Mouse (Mus musculus) cortical plate, adult 2 months (tissue): ENCODE data around the gene Pigl. TPM values are rescaled to one million over a fixed set of nuclear protein-coding genes. Genes with fewer than 3 reads are reported as not detected.
"Not testable (repeated sequence)": the region's sequence is repeated elsewhere in the genome, so short reads cannot be mapped to it uniquely, and the experiment has no call there.

Experiments
- H3K27ac ChIP-seq: fragments of 200-500 bp; 2 replicates; pipeline ENCODE4 v1.5.1; 2012; ENCODE audit warnings: low read length, control low read depth, inconsistent platforms; ENCODE audit not compliant: insufficient read depth
- H3K4me1 ChIP-seq: fragments of 200-500 bp; 2 replicates; pipeline ENCODE4 v1.6.1; 2011; ENCODE audit warnings: low read length; ENCODE audit not compliant: control insufficient read depth, insufficient read depth
- H3K4me3 ChIP-seq: fragments of 200-500 bp; 2 replicates; pipeline ENCODE4 v1.5.1; 2011; ENCODE audit warnings: mild to moderate bottlenecking, low read length, control low read depth; ENCODE audit not compliant: insufficient read depth
- CTCF ChIP-seq: fragments of 200-500 bp; IDR thresholded peaks from 2 replicates; pipeline ENCODE4 v1.5.1; 2011; ENCODE audit warnings: mild to moderate bottlenecking, control low read depth, low read length; ENCODE audit not compliant: insufficient read depth; ENCODE audit errors: extremely low read depth
- POLR2A ChIP-seq: fragments of 200-500 bp; IDR thresholded peaks from 2 replicates; pipeline ENCODE4 v1.6.1; 2011; ENCODE audit warnings: mild to moderate bottlenecking, low read length, control low read depth; ENCODE audit not compliant: insufficient read depth; ENCODE audit errors: extremely low read depth
- polyA plus RNA-seq: library from polyadenylated mRNA; depleted of rRNA; stranded (reverse); fragments of >200 nt; gene quantifications from 2 replicates; pipeline ENCODE4 v1.2.3, GENCODE M21; 2012

Gene Pigl
- polyA plus RNA-seq, 1 experiment = 8.9 TPM

DNA sequence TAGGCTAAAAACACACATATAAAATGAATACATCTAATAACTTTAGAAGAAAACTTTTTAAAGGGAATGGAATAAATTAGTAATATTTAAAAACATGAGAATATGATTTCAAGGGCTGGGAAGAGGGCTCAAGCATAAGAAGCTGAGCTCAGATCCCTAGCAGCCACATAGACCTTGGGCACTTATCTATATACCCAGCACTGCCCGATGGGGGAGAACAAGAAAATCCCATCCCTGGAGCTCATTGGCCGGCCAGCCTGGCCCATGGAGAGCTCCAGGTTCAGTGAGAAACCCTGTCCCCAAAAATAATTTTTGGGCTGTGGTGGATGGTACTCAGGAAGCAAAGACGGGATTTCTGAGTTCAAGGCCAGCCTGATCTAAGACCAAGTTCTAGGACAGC is 7.6 kb downstream of the Pigl start:
- H3K4me1 ChIP-seq = peaks cover 2% of the 10 kb centered on the region; the same call in 1 of the 2 replicates
- H3K27ac ChIP-seq = no peak overlapping the region
- no peak overlapping the region for H3K4me3 ChIP-seq
- TF ChIP-seq CTCF = no peak
- TF ChIP-seq POLR2A = no peak

DNA sequence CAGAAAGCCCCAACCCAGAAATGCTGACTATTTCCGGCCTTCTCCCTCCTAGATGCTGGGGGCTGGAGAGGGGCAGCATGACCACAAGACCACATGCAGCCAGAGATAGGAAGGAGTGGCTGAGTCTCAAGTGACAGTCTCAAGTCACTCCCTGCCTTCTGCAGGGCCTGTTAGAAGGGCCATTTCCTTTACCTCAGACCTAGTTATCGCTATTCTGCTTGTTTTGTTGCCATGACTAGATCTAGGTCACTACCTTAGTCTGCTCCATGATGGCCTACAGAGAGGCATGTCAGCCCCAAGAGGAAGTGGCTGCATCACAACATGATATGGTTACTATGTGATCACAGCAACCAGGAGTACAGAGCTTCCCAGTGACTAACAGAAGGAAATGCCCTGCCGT is 8.3 kb downstream of the Pigl start:
- H3K4me3 ChIP-seq = no peak overlapping the region
- TF ChIP-seq CTCF (no peak), POLR2A (no peak)
- no peak overlapping the region for H3K27ac ChIP-seq
- H3K4me1 ChIP-seq = peaks cover 2% of the 10 kb centered on the region; the same call in 1 of the 2 replicates

DNA sequence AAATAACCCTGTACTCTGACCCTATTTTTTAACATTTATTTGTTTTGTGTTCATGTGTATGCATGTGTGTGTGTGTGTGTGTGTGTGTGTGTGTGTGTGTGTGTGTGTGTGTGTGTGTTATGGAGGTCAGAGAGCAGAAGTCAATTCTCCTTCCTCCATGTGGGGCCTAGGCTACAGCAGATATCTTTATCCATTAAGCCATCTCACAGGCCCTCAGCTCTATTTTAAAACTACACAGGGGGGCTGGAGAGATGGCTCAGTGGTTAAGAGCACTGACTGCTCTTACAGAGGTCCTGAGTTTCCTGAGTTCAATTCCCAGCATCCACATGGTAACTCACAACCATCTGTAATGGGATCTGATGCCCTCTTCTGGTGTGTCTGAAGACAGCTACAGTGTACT is 9.0 kb downstream of the Pigl start:
- H3K4me3 ChIP-seq, H3K27ac ChIP-seq, H3K4me1 ChIP-seq: not testable (repeated sequence)

DNA sequence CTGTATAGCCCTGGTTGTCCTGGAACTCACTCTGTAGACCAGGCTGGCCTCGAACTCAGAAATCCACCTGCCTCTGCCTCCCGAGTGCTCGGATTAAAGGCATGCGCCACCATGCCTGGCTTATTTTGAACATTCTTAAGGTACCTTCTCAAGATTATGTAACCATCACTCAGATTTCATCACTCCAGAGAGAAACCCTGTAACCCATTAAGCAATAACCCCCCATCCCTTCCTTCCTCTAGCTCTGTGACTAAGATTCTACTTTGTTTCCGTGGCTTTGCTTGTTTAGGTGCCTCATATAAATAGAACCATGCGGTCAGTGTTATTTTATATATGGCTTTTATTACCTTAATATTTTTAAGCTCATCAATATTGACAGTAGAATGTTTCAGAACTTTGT is 12.2 kb downstream of the Pigl start:
- TF ChIP-seq POLR2A (no peak), CTCF (no peak)
- no peaks in the 10 kb centered on the region for H3K4me1 ChIP-seq
- H3K27ac ChIP-seq = no peak overlapping the region
- no peak overlapping the region for H3K4me3 ChIP-seq

DNA sequence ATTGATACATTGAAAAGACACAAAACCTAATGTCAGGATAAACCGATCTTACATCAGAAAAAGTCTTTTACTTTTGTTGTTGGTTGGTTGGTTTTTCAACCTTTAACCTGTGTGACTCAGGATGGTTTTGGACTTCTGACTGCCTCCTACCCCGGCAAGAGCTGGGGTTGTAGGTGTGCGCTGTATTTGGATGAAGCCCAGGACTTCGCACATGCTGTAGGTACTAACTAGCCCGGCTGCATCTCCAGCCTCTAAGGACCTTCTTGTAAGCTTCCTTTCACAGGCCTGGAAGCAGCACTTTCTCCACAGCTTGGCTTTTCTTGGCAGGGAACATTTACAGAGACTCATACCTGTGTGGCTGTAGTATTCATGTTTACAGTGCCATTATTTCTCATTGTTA is 15.3 kb downstream of the Pigl start:
- no peak overlapping the region for H3K4me3 ChIP-seq
- no peaks in the 10 kb centered on the region for H3K4me1 ChIP-seq
- no peak overlapping the region for H3K27ac ChIP-seq
- TF ChIP-seq POLR2A (no peak), CTCF (no peak)

DNA sequence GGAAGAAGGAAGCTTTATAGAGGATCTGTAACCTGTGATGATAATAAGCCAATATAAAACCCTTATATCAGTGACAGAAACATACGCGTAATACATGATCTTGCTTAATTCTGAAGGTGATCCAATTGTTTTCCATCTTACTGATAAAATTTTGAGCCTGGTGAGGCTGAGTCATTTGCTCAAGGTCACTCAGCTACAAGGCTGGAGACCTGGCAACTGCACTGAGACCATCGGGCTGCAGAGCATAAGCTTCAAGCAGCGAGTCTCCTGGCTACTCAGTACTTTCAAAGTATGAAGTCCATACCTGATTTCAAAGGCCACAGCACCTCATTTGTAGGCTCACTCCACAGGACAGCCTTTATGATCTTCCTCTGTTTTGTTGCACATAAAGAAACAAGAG is 17.9 kb downstream of the Pigl start:
- TF ChIP-seq POLR2A = no peak
- TF ChIP-seq CTCF = no peak
- H3K4me3 ChIP-seq = no peak overlapping the region
- H3K27ac ChIP-seq = no peak overlapping the region
- no peaks in the 10 kb centered on the region for H3K4me1 ChIP-seq

DNA sequence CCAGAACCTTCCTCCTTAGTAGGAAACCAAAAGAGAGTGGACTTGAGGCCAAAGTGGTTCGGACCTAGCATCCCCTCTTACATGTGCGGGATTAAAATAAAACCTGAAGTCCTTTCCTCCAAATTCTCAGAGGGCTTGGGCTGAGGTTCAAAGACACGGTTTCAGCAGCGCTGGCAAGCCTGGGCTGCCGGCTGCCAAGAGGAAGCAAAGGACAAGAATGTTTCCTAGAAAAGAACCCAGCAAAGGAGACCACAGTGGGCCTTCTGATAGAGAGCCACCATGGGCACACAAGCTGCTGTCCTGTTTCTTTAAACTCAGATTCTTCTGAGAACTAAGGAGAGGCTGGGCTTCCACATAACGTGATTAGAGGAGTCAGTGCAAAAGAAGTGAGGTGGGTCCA is 20.7 kb downstream of the Pigl start:
- Histone ChIP-seq H3K4me3 (no peak overlapping the region), H3K27ac (no peak overlapping the region), H3K4me1 (no peaks in the 10 kb centered on the region)
- TF ChIP-seq POLR2A (no peak), CTCF (no peak)

DNA sequence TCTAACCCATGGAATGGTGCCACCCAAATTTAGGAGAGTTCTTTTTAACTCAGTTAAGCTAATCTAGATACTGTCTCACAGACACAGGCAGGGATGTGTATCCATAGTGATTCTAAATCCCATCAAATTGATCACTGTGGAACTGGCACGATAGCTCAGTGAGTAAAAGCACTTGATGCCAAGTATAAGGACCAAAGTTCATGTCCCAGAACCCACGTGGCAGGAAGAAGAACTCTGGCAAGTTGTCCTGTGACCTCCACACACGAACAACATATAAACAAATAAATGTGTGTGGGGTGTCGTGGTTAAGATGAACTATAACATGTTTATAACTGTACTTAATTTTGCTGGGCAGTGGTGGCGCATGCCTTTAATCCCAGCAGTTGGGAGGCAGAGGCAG is 21.3 kb downstream of the Pigl start:
- TF ChIP-seq CTCF (no peak), POLR2A (no peak)
- no peak overlapping the region for H3K27ac ChIP-seq

DNA sequence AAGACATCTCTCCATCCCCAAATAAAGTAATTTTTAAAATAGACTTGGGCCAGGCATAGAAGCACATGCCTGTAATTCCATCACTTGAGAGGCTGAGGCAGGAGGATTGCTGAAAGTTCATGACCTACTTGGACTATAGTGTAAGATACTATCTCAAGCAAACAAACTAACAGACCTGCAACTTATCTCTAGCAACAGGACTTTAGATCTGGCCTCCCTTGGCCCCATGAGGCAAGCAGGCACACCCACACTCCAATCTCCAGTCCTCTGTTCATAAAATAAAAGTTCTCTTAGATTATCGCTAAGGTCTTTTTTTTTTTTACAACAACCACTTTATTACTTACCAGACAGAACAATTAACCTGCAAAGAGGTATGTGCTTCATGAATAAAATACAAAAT is 28.7 kb downstream of the Pigl start:
- no peak overlapping the region for H3K27ac ChIP-seq
- TF ChIP-seq CTCF = no peak
- no peak for TF ChIP-seq POLR2A
- no peak overlapping the region for H3K4me3 ChIP-seq
- H3K4me1 ChIP-seq = no peaks in the 10 kb centered on the region

More for the DNA sequence above, 21.3 kb downstream of the Pigl start:
- Histone ChIP-seq H3K4me1 (no peaks in the 10 kb centered on the region), H3K4me3 (no peak overlapping the region)

DNA sequence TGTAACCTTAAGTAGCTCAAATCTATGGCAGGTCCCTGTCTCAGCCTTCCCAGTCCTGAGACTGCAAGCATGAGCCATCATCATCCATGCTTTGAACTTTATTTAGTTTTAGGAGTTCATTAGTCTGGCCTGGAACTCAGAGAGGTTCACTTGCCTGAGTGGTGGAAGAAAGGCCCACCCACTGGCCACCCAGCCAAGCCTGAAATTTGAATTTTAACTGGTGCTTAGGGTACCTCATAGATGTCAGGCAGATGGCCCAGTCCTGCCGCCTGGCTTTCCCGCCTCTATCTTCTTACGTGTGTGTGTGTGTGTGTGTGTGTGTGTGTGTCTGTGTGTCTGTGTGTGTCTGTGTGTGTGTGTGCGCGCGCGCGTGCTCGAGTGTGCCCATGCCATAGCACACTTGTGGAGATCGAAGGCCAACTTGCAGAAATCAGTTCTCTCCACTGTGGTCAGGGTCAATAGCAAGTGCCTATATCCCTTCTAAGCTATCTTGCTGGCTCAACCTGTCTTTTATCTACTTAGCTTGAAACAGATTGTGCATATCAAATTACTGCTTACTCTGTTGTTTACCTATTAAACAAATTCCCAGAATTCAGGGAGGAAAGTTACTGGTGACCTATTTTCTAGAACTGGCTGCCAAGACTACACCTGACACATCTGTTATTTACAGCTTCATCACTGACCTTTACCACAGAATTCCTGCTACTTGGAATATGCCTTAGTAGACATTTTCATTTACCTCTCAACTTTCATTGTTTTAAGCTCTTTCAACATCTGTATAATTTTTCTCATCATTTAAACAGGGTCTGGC is 29.5 kb downstream of the Pigl start:
- H3K4me1 ChIP-seq = no peaks in the 10 kb centered on the region
- H3K27ac ChIP-seq = no peak overlapping the region
- TF ChIP-seq CTCF (no peak), POLR2A (no peak)
- no peak overlapping the region for H3K4me3 ChIP-seq

DNA sequence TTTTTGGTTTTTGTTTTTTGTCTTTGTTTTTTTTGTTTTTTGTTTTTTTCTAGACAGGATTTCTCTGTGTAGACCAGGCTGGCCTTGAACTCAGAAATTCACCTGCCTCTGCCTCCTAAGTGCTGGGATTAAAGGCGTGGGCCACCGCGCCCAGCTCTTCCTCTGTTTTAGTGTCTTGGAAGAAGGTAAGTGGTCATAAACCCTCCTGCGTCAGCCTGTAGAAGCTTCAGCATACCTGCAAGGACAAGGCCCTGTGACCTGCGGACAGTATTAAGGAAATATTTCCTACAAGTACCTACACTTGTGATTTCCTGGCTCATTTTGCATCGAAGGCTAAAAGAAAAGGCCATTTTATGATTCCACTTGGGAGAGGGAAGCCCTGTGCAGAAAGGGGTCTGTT is 35.4 kb downstream of the Pigl start:
- no peak overlapping the region for H3K27ac ChIP-seq
- H3K4me1 ChIP-seq = 0 out of 2 replicates have a peak, but pooled peaks cover 2% of the 10 kb centered on the region
- TF ChIP-seq POLR2A (no peak), CTCF (no peak)
- H3K4me3 ChIP-seq = no peak overlapping the region

DNA sequence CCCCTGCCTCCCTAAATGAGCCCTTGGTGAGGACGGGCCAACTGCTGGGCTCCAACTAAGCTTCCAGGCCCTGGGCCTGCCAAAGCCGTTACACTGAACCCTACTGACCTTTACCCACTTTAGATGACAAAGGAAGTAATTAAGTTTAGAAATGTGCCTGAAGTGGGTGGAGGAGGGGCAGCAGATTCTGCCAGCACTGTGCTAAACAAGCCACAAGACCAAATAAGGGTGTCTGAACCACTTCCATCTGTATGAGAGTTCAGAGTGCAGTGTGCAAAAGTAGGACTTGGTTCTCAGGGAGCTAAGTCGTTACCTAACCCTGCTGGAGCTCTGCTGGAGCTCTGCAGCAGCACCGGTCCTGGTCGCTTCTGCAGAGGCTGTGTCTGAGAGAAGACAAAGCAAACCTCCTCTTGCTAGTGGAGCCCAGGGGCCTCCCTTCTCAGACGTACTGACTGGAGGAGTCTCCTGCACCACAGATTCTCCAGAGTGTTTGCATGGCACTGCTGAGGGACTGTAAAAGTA is 36.6 kb downstream of the Pigl start:
- Histone ChIP-seq H3K4me3 (no peak overlapping the region), H3K27ac (peak overlapping the region; percentile 56; the same call in 1 of the 2 replicates), H3K4me1 (0 out of 2 replicates have a peak, but pooled peaks cover 2% of the 10 kb centered on the region)
- TF ChIP-seq CTCF = no peak
- TF ChIP-seq POLR2A = no peak
